Mouse (Mus musculus) stomach, embryonic 15.5 days (tissue): ENCODE data around the gene Rad1. TPM values are rescaled to one million over a fixed set of nuclear protein-coding genes. Genes with fewer than 3 reads are reported as not detected.

ENCODE experiments used
- ATAC-seq: fragments of 200-750 bp; cut with Nextera tagmentation; 2 replicates; pipeline ENCODE4 v1.8.0; 2017; ENCODE audit warnings: low read depth, moderate number of reproducible peaks, moderate TSS enrichment; ENCODE audit not compliant: insufficient read depth, low FRiP score
- H3K27ac ChIP-seq: fragments of 300-500 bp; sonication (generic); 2 replicates; pipeline ENCODE4 v1.5.1; 2015; ENCODE audit warnings: mild to moderate bottlenecking, inconsistent platforms
- H3K27me3 ChIP-seq: fragments of 300-500 bp; sonication (generic); replicated peaks from 2 replicates; pipeline ENCODE4 v1.6.1; 2015; ENCODE audit warnings: inconsistent platforms
- H3K36me3 ChIP-seq: fragments of 300-500 bp; sonication (generic); 2 replicates; pipeline ENCODE4 v1.6.1; 2015; ENCODE audit warnings: inconsistent platforms
- H3K4me1 ChIP-seq: fragments of 300-500 bp; sonication (generic); 2 replicates; pipeline ENCODE4 v1.6.1; 2015; ENCODE audit warnings: inconsistent platforms
- H3K4me2 ChIP-seq: fragments of 300-500 bp; sonication (generic); 2 replicates; pipeline ENCODE4 v1.6.1; 2015; ENCODE audit warnings: mild to moderate bottlenecking, inconsistent platforms
- H3K4me3 ChIP-seq: fragments of 300-500 bp; sonication (generic); replicated peaks from 2 replicates; pipeline ENCODE4 v1.5.1; 2015; ENCODE audit warnings: inconsistent platforms
- H3K9ac ChIP-seq: fragments of 300-500 bp; sonication (generic); 2 replicates; pipeline ENCODE4 v1.6.1; 2015; ENCODE audit warnings: inconsistent platforms
- H3K9me3 ChIP-seq: fragments of 300-500 bp; sonication (generic); 2 replicates; pipeline ENCODE4 v1.6.1; 2016; ENCODE audit warnings: inconsistent platforms
- WGBS: fragments of 180-500 bp; shearing (Covaris S2); methylation state at CpG from one replicate; pipeline ENCODE4 v1.1.7; 2015; 5-methylcytosine and 5-hydroxymethylcytosine counted together
- polyA plus RNA-seq: library from polyadenylated mRNA; unstranded; fragments of >200 nt; fragmentation: Nextera tagmentation; extraction: Ambion mirVana; gene quantifications from 2 replicates; pipeline ENCODE4 v1.2.1, GENCODE M21; 2015

The Rad1 gene
- polyA plus RNA-seq: 32.3 and 32.7 TPM in 2 replicates

DNA sequence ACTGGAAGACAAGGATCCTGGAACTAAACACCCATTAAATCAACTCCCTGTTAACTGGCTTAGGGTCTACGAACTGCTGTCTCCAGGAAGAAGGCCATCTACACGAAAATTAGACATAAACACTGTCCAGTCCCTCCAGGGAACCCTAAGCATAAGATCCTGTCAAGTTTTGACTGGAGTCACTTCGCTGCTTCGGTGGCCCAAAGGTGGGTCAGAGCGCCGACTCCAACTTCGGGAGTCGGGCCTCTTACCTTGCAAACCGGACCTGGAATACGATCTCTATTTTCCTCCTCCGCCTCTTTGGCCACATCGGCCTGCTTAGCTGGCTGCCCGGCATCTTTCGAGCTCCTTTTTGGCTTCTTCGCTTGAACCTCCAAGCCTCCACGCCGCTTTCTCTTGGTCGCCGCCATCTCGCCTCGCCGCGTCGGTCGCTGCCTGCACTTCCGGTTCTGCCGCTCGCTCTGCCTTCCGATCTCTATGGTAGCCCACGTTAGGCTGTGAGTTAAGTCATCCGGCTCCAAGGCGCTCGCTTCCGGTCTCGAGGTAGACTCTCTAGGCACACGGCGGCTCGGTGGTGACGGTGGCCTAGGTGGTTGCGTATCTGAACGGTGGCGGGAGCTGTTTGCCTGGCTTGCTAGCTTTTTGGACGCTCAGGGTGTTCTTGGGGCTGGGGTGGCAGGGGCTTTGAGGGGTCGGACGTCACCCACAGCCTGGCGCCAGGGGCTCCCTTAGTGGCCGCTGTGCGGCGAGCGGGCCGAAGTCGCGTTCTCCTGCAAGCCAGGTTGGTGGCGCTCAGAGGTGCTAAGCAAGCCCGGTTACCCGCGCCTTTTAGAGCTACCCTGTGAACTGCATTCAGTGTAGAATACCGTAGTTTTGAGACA lies at the start of gene Rad1, which contains the start of gene Brix1:
Gene Rad1, plus strand, starts transcription at position 535 of the 881 bp plus-strand sequence.
Gene Brix1, minus strand, starts transcription at position 464 of the 881 bp plus-strand sequence.
- peak within 1 kb of the TSS; percentile 87 for H3K4me3 ChIP-seq
- H3K27ac ChIP-seq: peak within 1 kb of the TSS; percentile 42
- 0 out of 2 replicates have a peak, but pooled peaks cover 8% of the 10 kb centered on the region for H3K4me1 ChIP-seq
- under 1% methylated on average over 58 of the region's 58 CpGs for WGBS
- peak; percentile 99 for ATAC-seq
- peak within 1 kb of the TSS; percentile 74 for H3K9ac ChIP-seq
- peaks cover 8% of the 10 kb centered on the region; the same call in 1 of the 2 replicates for H3K36me3 ChIP-seq
- peak within 1 kb of the TSS; percentile 68 for H3K4me2 ChIP-seq
- no peaks in the 10 kb centered on the region for H3K27me3 ChIP-seq
- H3K9me3 ChIP-seq: no peaks in the 10 kb centered on the region

DNA sequence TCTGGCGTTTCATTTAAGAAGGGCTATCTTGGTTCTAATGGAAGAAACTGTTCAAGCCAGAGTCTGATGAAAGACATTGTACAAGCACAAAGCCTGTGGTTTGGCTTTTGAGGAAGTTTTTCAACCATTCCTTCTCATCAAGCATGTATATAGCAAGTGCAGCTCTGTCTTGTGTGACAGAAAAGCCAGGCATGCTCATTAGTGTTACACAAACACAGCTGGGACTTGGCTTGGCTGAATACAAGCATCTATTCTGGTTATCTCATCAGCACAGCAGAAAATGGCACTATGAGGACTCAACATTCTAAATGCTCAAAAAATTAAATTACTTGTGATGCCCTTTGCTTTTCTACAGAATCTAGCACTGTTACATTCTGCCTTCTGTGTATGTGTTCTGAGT lies 48.9 kb upstream of the Rad1 start:
- H3K9ac ChIP-seq: no peak overlapping the region
- no peak overlapping the region for H3K27ac ChIP-seq
- H3K36me3 ChIP-seq: no peaks in the 10 kb centered on the region
- H3K4me2 ChIP-seq: no peak overlapping the region
- no peaks in the 10 kb centered on the region for H3K27me3 ChIP-seq
- 86% methylated on average over 1 of the region's 1 CpGs for WGBS
- no peak overlapping the region for H3K4me3 ChIP-seq
- H3K4me1 ChIP-seq: no peaks in the 10 kb centered on the region
- no peak for ATAC-seq
- no peaks in the 10 kb centered on the region for H3K9me3 ChIP-seq

DNA sequence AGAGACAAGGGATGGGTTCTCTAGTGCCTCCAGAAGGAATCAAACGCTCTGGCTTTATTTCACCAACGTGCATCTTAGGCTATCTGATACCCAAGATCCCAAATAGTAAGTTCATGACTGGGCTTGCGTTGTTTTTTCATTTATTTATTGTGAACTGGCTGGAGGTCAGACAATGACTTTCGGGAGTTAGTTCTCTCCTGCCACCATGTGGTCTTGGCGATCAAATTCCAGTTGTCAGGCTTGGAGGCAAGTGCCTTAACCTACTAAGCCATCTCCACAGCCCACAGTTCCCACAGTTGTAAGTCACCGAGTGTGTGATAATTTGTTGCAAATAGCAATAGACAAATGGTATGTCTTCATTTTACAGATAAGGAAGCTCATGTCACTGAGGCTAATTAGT lies 45.9 kb upstream of the Rad1 start:
- Histone ChIP-seq H3K27me3 (no peaks in the 10 kb centered on the region), H3K4me2 (no peak overlapping the region), H3K9ac (no peak overlapping the region), H3K4me1 (no peaks in the 10 kb centered on the region), H3K36me3 (peaks cover 3% of the 10 kb centered on the region; the same call in 1 of the 2 replicates), H3K27ac (no peak overlapping the region), H3K4me3 (no peak overlapping the region), H3K9me3 (no peaks in the 10 kb centered on the region)
- ATAC-seq: no peak
- WGBS: 82% methylated on average over 6 of the region's 6 CpGs

GRCm38 (mm10) chr15:10441493-10441892 lies 44.3 kb upstream of the Rad1 start:
- no peak overlapping the region for H3K4me3 ChIP-seq
- no peak for ATAC-seq
- 89% methylated on average over 9 of the region's 9 CpGs for WGBS
- H3K36me3 ChIP-seq: peaks cover 6% of the 10 kb centered on the region; the same call in 1 of the 2 replicates
- H3K27me3 ChIP-seq: no peaks in the 10 kb centered on the region
- no peak overlapping the region for H3K4me2 ChIP-seq
- no peaks in the 10 kb centered on the region for H3K4me1 ChIP-seq
- H3K27ac ChIP-seq: no peak overlapping the region
- H3K9me3 ChIP-seq: no peaks in the 10 kb centered on the region
- H3K9ac ChIP-seq: no peak overlapping the region

- no peak for ATAC-seq
- H3K4me1 ChIP-seq: no peaks in the 10 kb centered on the region
- peaks cover 6% of the 10 kb centered on the region; the same call in 1 of the 2 replicates for H3K36me3 ChIP-seq
These were observed 43.5 kb upstream of the Rad1 start for GRCm38 (mm10) chr15:10442275-10442674.

DNA sequence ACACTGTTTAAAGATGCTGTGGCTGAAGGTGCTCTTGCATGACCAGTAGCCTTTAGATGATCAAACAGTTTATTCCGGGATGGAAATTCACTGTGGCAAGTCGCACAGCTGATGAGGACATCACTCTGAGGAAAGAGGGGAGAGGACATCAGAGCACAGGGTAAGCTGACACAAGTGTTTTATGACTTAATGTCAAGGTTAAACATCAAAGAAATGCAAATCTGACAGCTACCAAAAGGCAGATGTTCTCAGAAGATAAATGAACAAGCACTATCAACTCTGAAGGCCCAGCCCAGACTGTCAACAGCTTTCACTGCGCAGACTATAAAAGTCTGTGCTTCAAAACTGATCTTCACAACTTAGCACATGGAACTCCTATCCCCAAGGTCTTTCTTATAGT lies 38.7 kb upstream of the Rad1 start:
- 81% methylated on average over 3 of the region's 3 CpGs for WGBS
- Histone ChIP-seq H3K4me3 (no peak overlapping the region), H3K36me3 (peaks cover 14% of the 10 kb centered on the region; the same call in 1 of the 2 replicates), H3K4me2 (no peak overlapping the region), H3K4me1 (no peaks in the 10 kb centered on the region), H3K9ac (no peak overlapping the region), H3K27me3 (no peaks in the 10 kb centered on the region), H3K27ac (no peak overlapping the region), H3K9me3 (no peaks in the 10 kb centered on the region)
- no peak for ATAC-seq

More at GRCm38 (mm10) chr15:10442275-10442674, 43.5 kb upstream of the Rad1 start:
- WGBS: 93% methylated on average over 1 of the region's 1 CpGs
- Histone ChIP-seq H3K4me2 (no peak overlapping the region), H3K9ac (no peak overlapping the region), H3K27ac (no peak overlapping the region), H3K9me3 (no peaks in the 10 kb centered on the region), H3K4me3 (no peak overlapping the region), H3K27me3 (no peaks in the 10 kb centered on the region)

DNA sequence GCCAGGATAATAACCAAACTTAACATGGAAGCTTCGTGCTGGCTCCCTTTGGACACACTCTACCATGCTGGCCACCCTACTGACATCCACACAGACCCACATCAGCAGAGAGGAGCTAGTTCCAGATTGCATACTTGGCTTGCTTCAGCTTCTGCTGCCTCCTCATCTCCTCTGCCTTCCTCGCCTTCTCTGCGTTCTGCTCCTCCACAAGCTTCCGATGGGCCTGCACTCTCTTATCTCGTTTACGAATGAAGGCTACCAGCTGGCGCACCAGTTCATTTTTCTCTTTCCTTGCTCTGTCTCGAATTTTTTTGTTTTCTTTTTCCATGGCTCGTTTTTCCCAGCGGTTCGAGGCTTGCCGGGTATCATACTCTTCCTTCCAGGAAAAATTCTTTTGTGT lies 24.8 kb upstream of the Rad1 start:
- WGBS: 74% methylated on average over 12 of the region's 12 CpGs
- Histone ChIP-seq H3K36me3 (peaks cover 22% of the 10 kb centered on the region), H3K27me3 (no peaks in the 10 kb centered on the region), H3K27ac (no peak overlapping the region), H3K4me1 (no peaks in the 10 kb centered on the region), H3K9me3 (no peaks in the 10 kb centered on the region), H3K9ac (no peak overlapping the region), H3K4me3 (no peak overlapping the region), H3K4me2 (no peak overlapping the region)
- no peak for ATAC-seq

GRCm38 (mm10) chr15:10463555-10463954 lies 22.3 kb upstream of the Rad1 start:
- Histone ChIP-seq H3K27me3 (no peaks in the 10 kb centered on the region), H3K4me3 (no peak overlapping the region), H3K4me2 (no peak overlapping the region), H3K9me3 (no peaks in the 10 kb centered on the region), H3K4me1 (peaks cover 6% of the 10 kb centered on the region; the same call in 1 of the 2 replicates), H3K9ac (no peak overlapping the region), H3K36me3 (peaks cover 15% of the 10 kb centered on the region), H3K27ac (no peak overlapping the region)
- no peak for ATAC-seq
- 72% methylated on average over 5 of the region's 5 CpGs for WGBS

DNA sequence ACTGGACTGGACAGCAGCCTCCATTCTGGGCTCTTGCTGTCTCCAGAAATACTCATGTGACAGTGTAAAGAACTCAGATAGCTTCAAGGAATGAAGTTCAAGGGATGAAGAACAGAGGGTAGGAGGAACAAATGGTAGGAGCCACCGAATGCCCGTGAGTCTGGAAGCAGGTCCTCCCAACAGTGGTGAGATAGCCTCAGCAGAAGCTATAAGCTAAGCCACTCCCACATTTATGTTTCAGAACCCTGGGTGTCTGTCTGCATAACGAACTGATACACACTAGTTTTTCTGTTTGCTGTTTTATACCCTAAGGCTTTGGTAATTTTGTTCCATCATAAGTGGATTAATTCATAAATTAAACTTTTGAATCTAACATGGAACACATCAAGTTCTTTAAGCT lies 21.1 kb upstream of the Rad1 start:
- WGBS: 78% methylated on average over 3 of the region's 3 CpGs
- H3K36me3 ChIP-seq: peaks cover 11% of the 10 kb centered on the region

GRCm38 (mm10) chr15:10468761-10469160 lies 17.1 kb upstream of the Rad1 start:
- H3K4me2 ChIP-seq: peak overlapping the region; percentile 80
- no peaks in the 10 kb centered on the region for H3K36me3 ChIP-seq
- no peak overlapping the region for H3K9ac ChIP-seq
- no peaks in the 10 kb centered on the region for H3K9me3 ChIP-seq
- H3K27ac ChIP-seq: no peak overlapping the region
- WGBS: 73% methylated on average over 3 of the region's 3 CpGs
- ATAC-seq: no peak
- no peaks in the 10 kb centered on the region for H3K27me3 ChIP-seq
- no peak overlapping the region; the same call in 1 of the 2 replicates for H3K4me3 ChIP-seq
- H3K4me1 ChIP-seq: peaks cover 13% of the 10 kb centered on the region; the same call in 1 of the 2 replicates

More for the DNA sequence above, 21.1 kb upstream of the Rad1 start:
- ATAC-seq: no peak
- peaks cover 12% of the 10 kb centered on the region; the same call in 1 of the 2 replicates for H3K4me1 ChIP-seq
- no peak overlapping the region for H3K9ac ChIP-seq
- no peak overlapping the region for H3K4me3 ChIP-seq
- H3K27ac ChIP-seq: no peak overlapping the region
- H3K9me3 ChIP-seq: no peaks in the 10 kb centered on the region
- no peaks in the 10 kb centered on the region for H3K27me3 ChIP-seq
- no peak overlapping the region for H3K4me2 ChIP-seq

DNA sequence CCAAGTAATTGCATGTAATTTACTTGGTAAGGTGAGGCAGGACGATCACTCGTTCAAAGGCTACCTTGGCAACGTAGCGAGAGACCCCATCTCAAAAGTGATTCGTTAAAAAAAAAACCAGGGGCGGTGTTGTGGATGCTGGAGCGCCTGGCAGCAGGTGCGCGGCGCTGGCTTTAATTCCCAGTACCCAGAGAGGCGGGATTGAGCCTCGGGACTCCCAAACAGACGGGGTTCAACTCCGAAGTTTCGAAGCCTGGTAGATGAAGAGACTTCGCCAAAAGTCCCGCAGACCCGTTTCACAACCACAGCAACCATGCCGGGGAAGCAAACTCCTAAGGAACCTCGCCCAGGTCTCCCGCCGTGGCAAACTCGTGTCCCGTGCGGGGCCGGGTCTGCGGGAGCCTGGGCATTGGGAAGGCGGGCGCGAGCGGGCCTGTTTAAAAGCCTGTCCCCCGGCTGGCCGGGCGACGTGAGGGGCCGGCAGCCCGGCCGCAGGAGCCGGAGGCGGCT lies 16.1 kb upstream of the Rad1 start:
- Histone ChIP-seq H3K36me3 (no peaks in the 10 kb centered on the region), H3K4me2 (peak overlapping the region; percentile 80), H3K27me3 (no peaks in the 10 kb centered on the region), H3K9ac (peak overlapping the region; percentile 65), H3K4me1 (peaks cover 13% of the 10 kb centered on the region; the same call in 1 of the 2 replicates), H3K27ac (peak overlapping the region; percentile 82), H3K9me3 (no peaks in the 10 kb centered on the region), H3K4me3 (peak overlapping the region; percentile 80)
- 1% methylated on average over 38 of the region's 40 CpGs for WGBS
- no peak for ATAC-seq
